Mouse (Mus musculus): Measurements from ENCODE around the gene Fkbp1b. TPM values are rescaled to one million over a fixed set of nuclear protein-coding genes. Genes with fewer than 3 reads are reported as not detected.

The Fkbp1b gene
- polyA plus RNA-seq, 1 experiment from 2014 or later = 13.0 TPM

DNA sequence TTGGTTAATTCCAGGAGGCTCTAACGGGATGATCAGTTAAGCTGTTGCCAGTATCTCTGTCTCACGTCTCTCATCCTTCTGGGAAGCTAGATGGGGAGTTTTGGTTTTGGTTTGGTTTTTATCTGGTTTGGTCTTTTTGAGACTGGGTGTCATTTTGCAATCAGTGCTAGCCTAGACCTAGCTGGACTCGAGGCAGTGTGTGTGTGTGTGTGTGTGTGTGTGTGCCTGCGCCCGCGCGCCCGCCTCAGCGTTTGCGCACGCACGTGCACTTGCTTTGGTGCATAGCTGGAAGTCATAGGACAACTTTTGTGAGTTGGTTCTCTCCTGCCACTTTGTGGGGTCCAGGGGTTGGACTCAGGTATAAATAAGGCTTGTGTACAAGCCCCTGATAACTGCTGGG lies 2.4 kb upstream of the Fkbp1b start:
- Histone ChIP-seq H3K27ac (replicated peaks in 1 of 2; ENCODE audit: control insufficient read depth in 1 of 2, insufficient read depth in 1 of 2, low read depth in 2 of 2, low read length in 2 of 2) (peak overlapping the region; percentile 58 to 75; a peak in 3 of 4 replicates), H3K36me3 (ENCODE audit: control insufficient read depth, insufficient read depth, low read length) (no peaks in the 10 kb centered on the region), H3K4me3 (ENCODE audit: control insufficient read depth in 1 of 2, insufficient read depth in 1 of 2, low read depth in 1 of 2, low read length in 2 of 2) (peak overlapping the region; percentile 61 to 67), H3K4me2 (ENCODE audit: low read length) (peak overlapping the region; percentile 81), H3K9ac (ENCODE audit: low read length) (peak overlapping the region; percentile 83), H3K9me3 (ENCODE audit: control insufficient read depth, low read length) (no peaks in the 10 kb centered on the region), H3K27me3 (ENCODE audit: control insufficient read depth, insufficient read depth, low read length) (no peaks in the 10 kb centered on the region), H3K4me1 (ENCODE audit: control insufficient read depth in 2 of 2, insufficient read depth in 2 of 2, low read length in 2 of 2) (peaks cover 4 to 13% of the 10 kb centered on the region in 2 experiments; a peak in 3 of 4 replicates)
- 0% methylated on average over 12 of the region's 12 CpGs for WGBS
- no peak for ATAC-seq (ENCODE audit: insufficient number of reproducible peaks, insufficient read depth, low FRiP score, low read depth)

DNA sequence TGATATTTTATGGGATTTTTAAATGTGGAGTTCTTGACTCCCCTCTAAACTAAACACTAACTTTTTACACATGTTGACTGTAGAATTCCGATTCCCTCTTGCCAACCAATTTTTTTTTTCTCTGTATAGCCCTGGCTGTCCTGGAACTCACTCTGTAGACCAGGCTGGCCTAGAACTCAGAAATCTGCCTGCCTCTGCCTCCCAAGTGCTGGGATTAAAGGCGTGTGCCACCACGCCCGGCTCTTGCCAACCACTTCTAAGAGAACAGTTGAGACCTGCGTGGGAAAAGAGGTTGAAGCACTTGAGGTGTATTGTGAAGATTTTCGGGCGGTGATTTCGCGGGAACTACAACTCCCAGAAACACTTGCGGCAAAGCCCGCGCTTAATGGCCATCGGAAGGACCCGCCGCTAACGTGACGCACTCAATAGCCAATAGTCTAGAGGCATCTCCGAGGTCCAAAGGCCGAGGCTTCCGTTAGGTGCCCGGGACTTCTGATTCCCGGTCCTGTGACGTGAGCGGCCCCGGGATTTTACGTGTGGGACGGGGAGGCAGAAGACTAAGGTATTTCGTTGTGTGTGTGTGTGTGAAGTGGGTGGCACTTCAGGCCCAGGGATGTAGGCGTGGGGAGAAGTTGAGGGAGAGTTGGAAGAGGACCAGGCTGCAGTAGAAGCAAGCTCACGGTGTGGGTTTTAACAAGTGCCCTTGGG lies 1.7 kb upstream of the Fkbp1b start, which contains the start of gene Wdcp:
Wdcp (plus strand) TSS at position 414 of the 708 bp plus-strand sequence.
- Histone ChIP-seq H3K36me3 (ENCODE audit: control insufficient read depth, insufficient read depth, low read length) (no peaks in the 10 kb centered on the region), H3K4me3 (ENCODE audit: control insufficient read depth in 1 of 2, insufficient read depth in 1 of 2, low read depth in 1 of 2, low read length in 2 of 2) (peak within 1 kb of the TSS; percentile 61 to 84), H3K27ac (replicated peaks in 1 of 2; ENCODE audit: control insufficient read depth in 1 of 2, insufficient read depth in 1 of 2, low read depth in 2 of 2, low read length in 2 of 2) (peak within 1 kb of the TSS; percentile 58 to 75), H3K9ac (ENCODE audit: low read length) (peak within 1 kb of the TSS; percentile 83), H3K27me3 (ENCODE audit: control insufficient read depth, insufficient read depth, low read length) (no peaks in the 10 kb centered on the region), H3K4me1 (ENCODE audit: control insufficient read depth in 2 of 2, insufficient read depth in 2 of 2, low read length in 2 of 2) (peaks cover 4 to 13% of the 10 kb centered on the region in 2 experiments; a peak in 3 of 4 replicates), H3K9me3 (ENCODE audit: control insufficient read depth, low read length) (no peaks in the 10 kb centered on the region), H3K4me2 (ENCODE audit: low read length) (peak within 1 kb of the TSS; percentile 96)
- WGBS = under 1% methylated on average over 30 of the region's 30 CpGs
- peak; percentile 87 for ATAC-seq (ENCODE audit: insufficient number of reproducible peaks, insufficient read depth, low FRiP score, low read depth)

DNA sequence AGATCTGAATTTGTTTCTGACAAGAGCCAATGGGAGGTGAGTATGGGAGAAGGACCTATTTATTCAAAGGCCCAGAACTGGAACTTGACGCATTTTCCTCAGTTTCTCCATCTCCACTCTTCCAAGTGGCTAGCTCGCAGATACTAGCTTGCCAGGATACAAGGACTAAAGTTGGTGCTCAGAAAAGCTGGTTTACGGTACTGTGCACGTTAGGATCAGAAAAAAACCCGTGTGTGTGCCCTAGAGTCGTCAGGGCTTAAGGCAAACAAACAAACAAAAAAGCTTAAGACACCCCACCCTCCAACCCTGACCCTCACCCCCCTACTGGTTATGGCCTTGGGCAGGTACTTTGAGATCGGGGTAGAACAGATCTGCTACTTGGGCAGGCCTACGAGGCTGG lies 1.1 kb upstream of the Fkbp1b start:
- H3K9me3 ChIP-seq (ENCODE audit: control insufficient read depth, low read length) = no peaks in the 10 kb centered on the region
- no peak for ATAC-seq (ENCODE audit: insufficient number of reproducible peaks, insufficient read depth, low FRiP score, low read depth)
- no peak overlapping the region for H3K27ac ChIP-seq (replicated peaks in 1 of 2; ENCODE audit: control insufficient read depth in 1 of 2, insufficient read depth in 1 of 2, low read depth in 2 of 2, low read length in 2 of 2)
- 91% methylated on average over 8 of the region's 8 CpGs for WGBS
- H3K4me1 ChIP-seq (ENCODE audit: control insufficient read depth in 2 of 2, insufficient read depth in 2 of 2, low read length in 2 of 2) = peaks cover 4 to 13% of the 10 kb centered on the region in 2 experiments; a peak in 3 of 4 replicates
- H3K27me3 ChIP-seq (ENCODE audit: control insufficient read depth, insufficient read depth, low read length) = no peaks in the 10 kb centered on the region
- H3K4me2 ChIP-seq (ENCODE audit: low read length) = peak overlapping the region; percentile 96; the same call in 1 of the 2 replicates
- H3K9ac ChIP-seq (ENCODE audit: low read length) = no peak overlapping the region
- H3K4me3 ChIP-seq (ENCODE audit: control insufficient read depth in 1 of 2, insufficient read depth in 1 of 2, low read depth in 1 of 2, low read length in 2 of 2) = no peak overlapping the region; a peak in 1 of 4 replicates
- no peaks in the 10 kb centered on the region for H3K36me3 ChIP-seq (ENCODE audit: control insufficient read depth, insufficient read depth, low read length)

DNA sequence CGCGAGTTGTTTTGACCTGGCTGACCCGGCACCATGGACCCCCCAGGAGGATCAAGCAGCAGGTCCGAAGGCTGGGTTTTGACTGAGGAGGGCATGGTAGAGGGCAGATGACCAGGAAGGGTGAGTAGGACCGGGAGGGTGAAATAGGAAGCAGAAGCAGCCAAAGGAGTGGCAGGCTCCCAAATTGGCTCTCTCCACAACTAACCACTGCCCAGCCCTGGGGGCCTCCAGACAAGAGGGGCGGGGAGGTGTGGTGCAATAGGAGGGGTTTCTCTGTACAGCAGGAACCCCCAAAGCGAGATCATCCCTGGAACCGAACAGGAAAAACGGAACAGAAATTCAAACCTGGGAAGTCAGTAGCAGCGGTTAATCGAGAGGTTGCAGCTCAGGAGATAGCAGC lies 650 bp downstream of the Fkbp1b start:
- Histone ChIP-seq H3K9me3 (ENCODE audit: control insufficient read depth, low read length) (no peaks in the 10 kb centered on the region), H3K27ac (replicated peaks in 1 of 2; ENCODE audit: control insufficient read depth in 1 of 2, insufficient read depth in 1 of 2, low read depth in 2 of 2, low read length in 2 of 2) (no peak overlapping the region), H3K4me3 (ENCODE audit: control insufficient read depth in 1 of 2, insufficient read depth in 1 of 2, low read depth in 1 of 2, low read length in 2 of 2) (peak overlapping the region; percentile 68 to 84), H3K36me3 (ENCODE audit: control insufficient read depth, insufficient read depth, low read length) (no peaks in the 10 kb centered on the region), H3K27me3 (ENCODE audit: control insufficient read depth, insufficient read depth, low read length) (no peaks in the 10 kb centered on the region), H3K4me1 (ENCODE audit: control insufficient read depth in 2 of 2, insufficient read depth in 2 of 2, low read length in 2 of 2) (peaks cover 4 to 13% of the 10 kb centered on the region in 2 experiments; a peak in 3 of 4 replicates), H3K9ac (ENCODE audit: low read length) (peak overlapping the region; percentile 79), H3K4me2 (ENCODE audit: low read length) (peak overlapping the region; percentile 96)
- 3% methylated on average over 11 of the region's 11 CpGs for WGBS
- no peak for ATAC-seq (ENCODE audit: insufficient number of reproducible peaks, insufficient read depth, low FRiP score, low read depth)

DNA sequence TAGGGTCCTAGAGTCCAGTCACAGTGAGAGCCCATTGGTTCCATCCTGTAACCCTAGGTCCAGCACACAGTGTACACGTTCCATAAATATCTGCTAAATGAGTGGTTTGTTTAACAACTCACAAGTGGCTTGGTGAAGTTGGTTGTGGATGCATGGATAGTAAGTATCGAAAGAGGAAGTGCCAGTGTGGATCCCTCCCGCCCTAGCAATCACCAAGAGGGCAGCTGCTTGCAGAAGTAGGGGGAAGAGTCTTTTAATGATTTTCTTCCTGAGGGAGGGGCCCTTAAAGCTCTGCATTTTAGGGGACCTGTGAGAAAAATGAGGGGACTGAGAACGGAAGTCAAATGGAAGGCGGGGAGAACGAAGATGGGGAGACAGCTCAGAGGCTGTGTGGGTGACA lies 1.4 kb downstream of the Fkbp1b start:
- no peak overlapping the region for H3K4me2 ChIP-seq (ENCODE audit: low read length)
- WGBS = 52% methylated on average over 6 of the region's 6 CpGs

DNA sequence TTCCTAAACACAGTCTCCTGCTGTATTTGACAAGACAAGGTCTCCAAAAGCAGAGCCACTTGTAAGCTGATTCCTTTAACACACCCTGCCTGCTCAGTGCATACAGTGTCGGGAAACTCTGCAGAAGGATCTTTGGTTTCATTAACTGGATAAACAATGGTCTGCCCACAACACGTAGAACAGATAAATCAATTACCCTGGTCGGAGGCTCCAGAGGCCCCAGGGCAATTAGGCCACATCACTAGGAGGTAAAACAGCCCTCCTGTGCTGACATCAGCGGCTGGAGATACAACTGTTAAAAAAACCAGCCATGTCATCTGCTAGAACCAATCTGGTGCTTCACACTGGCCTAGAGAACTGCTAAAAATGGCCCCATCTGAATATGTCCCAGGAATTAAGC lies 4.4 kb downstream of the Fkbp1b start:
- no peak for ATAC-seq (ENCODE audit: insufficient number of reproducible peaks, insufficient read depth, low FRiP score, low read depth)
- WGBS = 43% methylated on average over 4 of the region's 4 CpGs

More for the DNA sequence above, 1.4 kb downstream of the Fkbp1b start:
- H3K27me3 ChIP-seq (ENCODE audit: control insufficient read depth, insufficient read depth, low read length) = no peaks in the 10 kb centered on the region
- ATAC-seq (ENCODE audit: insufficient number of reproducible peaks, insufficient read depth, low FRiP score, low read depth) = no peak
- H3K36me3 ChIP-seq (ENCODE audit: control insufficient read depth, insufficient read depth, low read length) = no peaks in the 10 kb centered on the region
- H3K9me3 ChIP-seq (ENCODE audit: control insufficient read depth, low read length) = no peaks in the 10 kb centered on the region
- no peak overlapping the region for H3K27ac ChIP-seq (replicated peaks in 1 of 2; ENCODE audit: control insufficient read depth in 1 of 2, insufficient read depth in 1 of 2, low read depth in 2 of 2, low read length in 2 of 2)
- H3K9ac ChIP-seq (ENCODE audit: low read length) = no peak overlapping the region
- peaks cover 4 to 13% of the 10 kb centered on the region in 2 experiments; a peak in 3 of 4 replicates for H3K4me1 ChIP-seq (ENCODE audit: control insufficient read depth in 2 of 2, insufficient read depth in 2 of 2, low read length in 2 of 2)
- H3K4me3 ChIP-seq (ENCODE audit: control insufficient read depth in 1 of 2, insufficient read depth in 1 of 2, low read depth in 1 of 2, low read length in 2 of 2) = no peak overlapping the region

DNA sequence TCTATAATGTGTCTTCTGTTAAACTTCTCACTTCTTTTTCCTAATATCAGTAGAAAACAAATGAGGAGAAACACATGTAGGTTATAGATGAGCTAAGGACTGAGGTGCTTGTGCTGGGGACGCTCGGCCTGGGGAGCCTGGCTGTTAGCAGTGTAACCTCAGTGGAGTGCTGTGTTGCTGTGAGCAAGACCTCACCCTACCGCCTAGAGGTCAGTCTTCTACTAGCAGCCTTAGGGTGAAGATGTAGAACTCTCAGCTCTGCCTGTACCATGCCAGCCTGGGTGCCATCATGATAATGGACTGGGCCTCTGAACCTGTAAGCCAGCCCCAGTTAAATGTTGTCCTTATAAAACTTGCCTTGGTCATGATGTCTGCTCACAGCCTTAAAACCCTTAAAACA lies 14.1 kb downstream of the Fkbp1b start:
- Histone ChIP-seq H3K27ac (replicated peaks in 1 of 2; ENCODE audit: control insufficient read depth in 1 of 2, insufficient read depth in 1 of 2, low read depth in 2 of 2, low read length in 2 of 2) (no peak overlapping the region), H3K27me3 (ENCODE audit: control insufficient read depth, insufficient read depth, low read length) (no peaks in the 10 kb centered on the region), H3K4me3 (ENCODE audit: control insufficient read depth in 1 of 2, insufficient read depth in 1 of 2, low read depth in 1 of 2, low read length in 2 of 2) (no peak overlapping the region), H3K9ac (ENCODE audit: low read length) (no peak overlapping the region), H3K36me3 (ENCODE audit: control insufficient read depth, insufficient read depth, low read length) (peaks cover 68% of the 10 kb centered on the region), H3K4me1 (ENCODE audit: control insufficient read depth in 2 of 2, insufficient read depth in 2 of 2, low read length in 2 of 2) (no peaks in the 10 kb centered on the region), H3K9me3 (ENCODE audit: control insufficient read depth, low read length) (no peaks in the 10 kb centered on the region), H3K4me2 (ENCODE audit: low read length) (no peak overlapping the region)
- no peak for ATAC-seq (ENCODE audit: insufficient number of reproducible peaks, insufficient read depth, low FRiP score, low read depth)
- WGBS = 62% methylated on average over 3 of the region's 3 CpGs

More for the DNA sequence above, 4.4 kb downstream of the Fkbp1b start:
- Histone ChIP-seq H3K9me3 (ENCODE audit: control insufficient read depth, low read length) (no peaks in the 10 kb centered on the region), H3K4me3 (ENCODE audit: control insufficient read depth in 1 of 2, insufficient read depth in 1 of 2, low read depth in 1 of 2, low read length in 2 of 2) (no peak overlapping the region), H3K4me2 (ENCODE audit: low read length) (no peak overlapping the region), H3K27me3 (ENCODE audit: control insufficient read depth, insufficient read depth, low read length) (no peaks in the 10 kb centered on the region), H3K9ac (ENCODE audit: low read length) (no peak overlapping the region), H3K27ac (replicated peaks in 1 of 2; ENCODE audit: control insufficient read depth in 1 of 2, insufficient read depth in 1 of 2, low read depth in 2 of 2, low read length in 2 of 2) (no peak overlapping the region), H3K4me1 (ENCODE audit: control insufficient read depth in 2 of 2, insufficient read depth in 2 of 2, low read length in 2 of 2) (peaks cover 4% of the 10 kb centered on the region in 2 experiments; a peak in 2 of 4 replicates), H3K36me3 (ENCODE audit: control insufficient read depth, insufficient read depth, low read length) (0 out of 2 replicates have a peak, but pooled peaks cover 4% of the 10 kb centered on the region)
